Mouse (Mus musculus): ENCODE data around the gene Lcn2. TPM values are rescaled to one million over a fixed set of nuclear protein-coding genes. Genes with fewer than 3 reads are reported as not detected.
A peak's percentile ranks its signal among the peaks of the same experiment; 100 is the strongest.

Lcn2 gene
- total and polyA plus RNA-seq, 3 experiments, result not detected

- Histone ChIP-seq H3K79me2 (replicated peaks; ENCODE audit: control insufficient read depth, extremely low read depth, insufficient read depth, poor library complexity, severe bottlenecking) (no peaks in the 10 kb centered on the region), H3K27me3 (replicated peaks) (peaks cover 77% of the 10 kb centered on the region), H3K4me3 (replicated peaks in 1 of 3; ENCODE audit: low read depth in 2 of 3, low read length in 2 of 3, poor library complexity in 1 of 3) (no peak overlapping the region), H3K9ac (ENCODE audit: insufficient read depth, low read depth) (no peak overlapping the region), H3K9me3 (replicated peaks; ENCODE audit: low read length) (peaks cover 6% of the 10 kb centered on the region), H3K36me3 (replicated peaks in 1 of 2; ENCODE audit: control insufficient read depth in 1 of 2, insufficient read depth in 1 of 2, low read length in 1 of 2) (no peaks in the 10 kb centered on the region), H3K4me1 (ENCODE audit: control insufficient read depth in 1 of 2, insufficient read depth in 2 of 2) (peaks cover 0 to 6% of the 10 kb centered on the region in 2 experiments; a peak in 2 of 4 replicates), H3K27ac (ENCODE audit: insufficient read depth, low read depth) (no peak overlapping the region), H3K4me2 (ENCODE audit: insufficient read depth, low read depth, poor library complexity, severe bottlenecking) (no peak overlapping the region)
- dilution Hi-C loops (cut with MboI; ENCODE audit: extremely low pct_ligation_motif_present, extremely low pct_unique_long_range_greater_than_20kb, low sequenced_read_pairs), result no loop called here
- in situ Hi-C loops (cut with MboI; ENCODE audit: low pct_ligation_motif_present, low pct_unique_long_range_greater_than_20kb, low sequenced_read_pairs), result no loop called here
- DNase-seq (ENCODE audit: extremely low read depth), result peak; percentile 42
- TF ChIP-seq IRF4 (IDR thresholded peaks at IDR 0.05; ENCODE audit: low read depth, low read length) (peak; percentile 43; the same call in 1 of the 2 replicates), TBP (conservative IDR thresholded peaks at IDR 0.05; ENCODE audit: low read depth, low read length) (no peak)
Observed at GRCm38 (mm10) chr2:32342539-32343350, 45.3 kb downstream of the Lcn2 start.

- Histone ChIP-seq H3K4me2 (ENCODE audit: insufficient read depth, low read depth, poor library complexity, severe bottlenecking) (no peak overlapping the region), H3K79me2 (replicated peaks; ENCODE audit: control insufficient read depth, extremely low read depth, insufficient read depth, poor library complexity, severe bottlenecking) (no peaks in the 10 kb centered on the region), H3K9me3 (replicated peaks; ENCODE audit: low read length) (peaks cover 7% of the 10 kb centered on the region), H3K9ac (ENCODE audit: insufficient read depth, low read depth) (no peak overlapping the region), H3K27me3 (replicated peaks) (peaks cover 76% of the 10 kb centered on the region), H3K4me3 (replicated peaks in 1 of 3; ENCODE audit: low read depth in 2 of 3, low read length in 2 of 3, poor library complexity in 1 of 3) (no peak overlapping the region), H3K4me1 (ENCODE audit: control insufficient read depth in 1 of 2, insufficient read depth in 2 of 2) (peaks cover 0 to 6% of the 10 kb centered on the region in 2 experiments; a peak in 2 of 4 replicates), H3K36me3 (replicated peaks in 1 of 2; ENCODE audit: control insufficient read depth in 1 of 2, insufficient read depth in 1 of 2, low read length in 1 of 2) (no peaks in the 10 kb centered on the region), H3K27ac (ENCODE audit: insufficient read depth, low read depth) (no peak overlapping the region)
- DNase-seq (ENCODE audit: extremely low read depth), result no peak
- in situ Hi-C loops (cut with MboI; ENCODE audit: low pct_ligation_motif_present, low pct_unique_long_range_greater_than_20kb, low sequenced_read_pairs) (no loop called here), dilution Hi-C loops (cut with MboI; ENCODE audit: extremely low pct_ligation_motif_present, extremely low pct_unique_long_range_greater_than_20kb, low sequenced_read_pairs) (no loop called here)
- TF ChIP-seq RAD21 (IDR thresholded peaks at IDR 0.05; ENCODE audit: low read depth, low read length), result no peak
- TF ChIP-seq ELF1 (IDR thresholded peaks at IDR 0.05; ENCODE audit: low read depth, low read length), result no peak
- no peak for TF ChIP-seq MAX (IDR thresholded peaks at IDR 0.05; ENCODE audit: low read length)
- no peak for TF ChIP-seq PAX5 (IDR thresholded peaks at IDR 0.05; ENCODE audit: low read length)
- no peak for TF ChIP-seq ZC3H11A (IDR thresholded peaks at IDR 0.05; ENCODE audit: low read depth, low read length)
- no peak for TF ChIP-seq CTCF (conservative IDR thresholded peaks at IDR 0.05 in 1 of 2, IDR thresholded peaks at IDR 0.05 in 1 of 2; ENCODE audit: low read depth in 2 of 2, low read length in 2 of 2)
- TF ChIP-seq POLR2AphosphoS2 (IDR thresholded peaks at IDR 0.05; ENCODE audit: low read depth, low read length), result no peak
Observed at GRCm38 (mm10) chr2:32342039-32342438, 46.0 kb downstream of the Lcn2 start.

GRCm38 (mm10) chr2:32341634-32341939 lies 46.5 kb downstream of the Lcn2 start:
- H3K4me3 ChIP-seq (replicated peaks in 1 of 3; ENCODE audit: low read depth in 2 of 3, low read length in 2 of 3, poor library complexity in 1 of 3), result no peak overlapping the region
- H3K36me3 ChIP-seq (replicated peaks in 1 of 2; ENCODE audit: control insufficient read depth in 1 of 2, insufficient read depth in 1 of 2, low read length in 1 of 2), result no peaks in the 10 kb centered on the region
- DNase-seq (ENCODE audit: extremely low read depth), result no peak
- H3K9me3 ChIP-seq (replicated peaks; ENCODE audit: low read length), result peaks cover 7% of the 10 kb centered on the region
- dilution Hi-C loops (cut with MboI; ENCODE audit: extremely low pct_ligation_motif_present, extremely low pct_unique_long_range_greater_than_20kb, low sequenced_read_pairs) (no loop called here), in situ Hi-C loops (cut with MboI; ENCODE audit: low pct_ligation_motif_present, low pct_unique_long_range_greater_than_20kb, low sequenced_read_pairs) (no loop called here)
- H3K27me3 ChIP-seq (replicated peaks), result peaks cover 76% of the 10 kb centered on the region
- H3K27ac ChIP-seq (ENCODE audit: insufficient read depth, low read depth), result no peak overlapping the region
- no peaks in the 10 kb centered on the region for H3K79me2 ChIP-seq (replicated peaks; ENCODE audit: control insufficient read depth, extremely low read depth, insufficient read depth, poor library complexity, severe bottlenecking)
- H3K4me2 ChIP-seq (ENCODE audit: insufficient read depth, low read depth, poor library complexity, severe bottlenecking), result no peak overlapping the region
- no peak for TF ChIP-seq MXI1 (IDR thresholded peaks at IDR 0.05; ENCODE audit: low read depth, low read length)
- H3K9ac ChIP-seq (ENCODE audit: insufficient read depth, low read depth), result no peak overlapping the region
- H3K4me1 ChIP-seq (ENCODE audit: control insufficient read depth in 1 of 2, insufficient read depth in 2 of 2), result peaks cover 0 to 6% of the 10 kb centered on the region in 2 experiments; a peak in 2 of 4 replicates
